Mouse (Mus musculus) neural tube, embryonic 14.5 days (tissue): ENCODE results near the gene Nckap5. TPM values are rescaled to one million over a fixed set of nuclear protein-coding genes. Genes with fewer than 3 reads are reported as not detected.

Experiments used
- ATAC-seq: fragments of 200-750 bp; cut with Nextera tagmentation; 2 replicates; pipeline ENCODE4 v1.8.0; 2017; ENCODE audit warnings: low read depth, mild to moderate bottlenecking, moderate TSS enrichment, moderate library complexity
- H3K27ac ChIP-seq: fragments of 300-500 bp; sonication (generic); 2 replicates; pipeline ENCODE4 v1.5.1; 2014; ENCODE audit warnings: low read depth, mild to moderate bottlenecking, control low read depth, low read length, moderate library complexity, mixed read lengths
- H3K27me3 ChIP-seq: fragments of 300-500 bp; sonication (generic); 2 replicates; pipeline ENCODE4 v1.6.1; 2014; ENCODE audit warnings: low read length; ENCODE audit not compliant: control insufficient read depth, insufficient read depth
- H3K36me3 ChIP-seq: fragments of 300-500 bp; sonication (generic); 2 replicates; pipeline ENCODE4 v1.6.1; 2014; ENCODE audit warnings: low read length, mixed read lengths; ENCODE audit not compliant: control insufficient read depth, insufficient read depth
- H3K4me1 ChIP-seq: fragments of 300-500 bp; sonication (generic); 2 replicates; pipeline ENCODE4 v1.6.1; 2014; ENCODE audit warnings: low read length; ENCODE audit not compliant: control insufficient read depth, insufficient read depth
- H3K4me2 ChIP-seq: fragments of 300-500 bp; sonication (generic); 2 replicates; pipeline ENCODE4 v1.6.1; 2014; ENCODE audit warnings: mild to moderate bottlenecking, low read depth, low read length, control low read depth
- H3K4me3 ChIP-seq: fragments of 300-500 bp; sonication (generic); 2 replicates; pipeline ENCODE4 v1.5.1; 2014; ENCODE audit warnings: low read depth, low read length, control low read depth, mixed read lengths
- H3K9ac ChIP-seq: fragments of 300-500 bp; sonication (generic); replicated peaks from 2 replicates; pipeline ENCODE4 v1.6.1; 2014; ENCODE audit warnings: low read depth, mild to moderate bottlenecking, control low read depth, low read length, mixed read lengths
- H3K9me3 ChIP-seq: fragments of 300-500 bp; sonication (generic); 2 replicates; pipeline ENCODE4 v1.6.1; 2016; ENCODE audit warnings: low read length; ENCODE audit not compliant: control insufficient read depth
- WGBS: fragments of 180-500 bp; shearing (Covaris S2); extraction: QIAGEN DNeasy Blood & Tissue Kit; methylation state at CpG from one replicate; pipeline ENCODE4 v1.1.7; 2014; 5-methylcytosine and 5-hydroxymethylcytosine counted together
- polyA plus RNA-seq: library from polyadenylated mRNA; unstranded; fragments of >200 nt; fragmentation: Nextera tagmentation; extraction: Ambion mirVana; gene quantifications from 2 replicates; pipeline ENCODE4 v1.2.1, GENCODE M21; 2014

Nckap5 gene
- polyA plus RNA-seq, 1 experiment from 2014 or later: 19.0 TPM

GRCm38 (mm10) chr1:126481459-126482228, 349.0 kb downstream of the Nckap5 start:
- no peaks in the 10 kb centered on the region for H3K27me3 ChIP-seq

GRCm38 (mm10) chr1:126473044-126473443, 357.6 kb downstream of the Nckap5 start:
- H3K4me3 ChIP-seq: no peak overlapping the region
- no peaks in the 10 kb centered on the region for H3K36me3 ChIP-seq
- WGBS: 88% methylated on average over 5 of the region's 5 CpGs
- H3K27ac ChIP-seq: no peak overlapping the region
- H3K9ac ChIP-seq: no peak overlapping the region
- H3K4me1 ChIP-seq: no peaks in the 10 kb centered on the region; the same call in 1 of the 2 replicates
- H3K4me2 ChIP-seq: no peak overlapping the region
- H3K27me3 ChIP-seq: no peaks in the 10 kb centered on the region
- H3K9me3 ChIP-seq: no peaks in the 10 kb centered on the region
- no peak for ATAC-seq

More at GRCm38 (mm10) chr1:126481459-126482228, 349.0 kb downstream of the Nckap5 start:
- no peak for ATAC-seq
- H3K27ac ChIP-seq: no peak overlapping the region
- no peaks in the 10 kb centered on the region for H3K36me3 ChIP-seq
- no peaks in the 10 kb centered on the region for H3K9me3 ChIP-seq
- no peak overlapping the region for H3K4me2 ChIP-seq
- H3K9ac ChIP-seq: no peak overlapping the region
- 85% methylated on average over 7 of the region's 7 CpGs for WGBS
- H3K4me1 ChIP-seq: no peaks in the 10 kb centered on the region
- H3K4me3 ChIP-seq: no peak overlapping the region

- no peak overlapping the region for H3K27ac ChIP-seq
Measured at GRCm38 (mm10) chr1:126471419-126471818, 359.2 kb downstream of the Nckap5 start.

DNA sequence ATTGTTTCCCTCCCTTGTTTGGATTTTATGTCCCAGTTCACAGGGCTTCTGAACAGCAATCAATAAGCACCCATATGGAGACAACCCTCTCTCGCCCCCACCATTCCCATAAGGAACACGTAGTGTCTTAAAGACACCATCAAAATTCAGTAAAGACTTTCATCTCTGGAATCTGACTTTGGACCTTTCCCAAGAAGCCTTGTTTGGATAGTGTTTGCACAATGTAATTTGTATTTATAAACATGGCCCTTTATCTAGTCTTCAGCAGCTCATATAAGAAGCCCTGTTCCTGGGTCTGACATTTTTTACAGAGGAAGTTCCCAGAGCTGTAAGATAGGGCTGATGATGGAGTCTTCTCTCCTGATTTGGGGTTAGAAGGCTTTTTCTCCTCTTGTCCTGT, 359.7 kb downstream of the Nckap5 start:
- WGBS: 60% methylated on average over 2 of the region's 2 CpGs
- Histone ChIP-seq H3K36me3 (no peaks in the 10 kb centered on the region), H3K9me3 (no peaks in the 10 kb centered on the region), H3K4me1 (no peaks in the 10 kb centered on the region; the same call in 1 of the 2 replicates), H3K9ac (no peak overlapping the region), H3K4me3 (no peak overlapping the region), H3K27me3 (no peaks in the 10 kb centered on the region), H3K4me2 (no peak overlapping the region), H3K27ac (no peak overlapping the region)
- ATAC-seq: no peak

More at GRCm38 (mm10) chr1:126471419-126471818, 359.2 kb downstream of the Nckap5 start:
- no peaks in the 10 kb centered on the region for H3K27me3 ChIP-seq
- no peaks in the 10 kb centered on the region; the same call in 1 of the 2 replicates for H3K4me1 ChIP-seq
- H3K9ac ChIP-seq: no peak overlapping the region
- no peak overlapping the region for H3K4me2 ChIP-seq
- H3K36me3 ChIP-seq: no peaks in the 10 kb centered on the region
- WGBS: 50% methylated on average over 2 of the region's 2 CpGs
- H3K9me3 ChIP-seq: no peaks in the 10 kb centered on the region
- no peak for ATAC-seq
- H3K4me3 ChIP-seq: no peak overlapping the region

DNA sequence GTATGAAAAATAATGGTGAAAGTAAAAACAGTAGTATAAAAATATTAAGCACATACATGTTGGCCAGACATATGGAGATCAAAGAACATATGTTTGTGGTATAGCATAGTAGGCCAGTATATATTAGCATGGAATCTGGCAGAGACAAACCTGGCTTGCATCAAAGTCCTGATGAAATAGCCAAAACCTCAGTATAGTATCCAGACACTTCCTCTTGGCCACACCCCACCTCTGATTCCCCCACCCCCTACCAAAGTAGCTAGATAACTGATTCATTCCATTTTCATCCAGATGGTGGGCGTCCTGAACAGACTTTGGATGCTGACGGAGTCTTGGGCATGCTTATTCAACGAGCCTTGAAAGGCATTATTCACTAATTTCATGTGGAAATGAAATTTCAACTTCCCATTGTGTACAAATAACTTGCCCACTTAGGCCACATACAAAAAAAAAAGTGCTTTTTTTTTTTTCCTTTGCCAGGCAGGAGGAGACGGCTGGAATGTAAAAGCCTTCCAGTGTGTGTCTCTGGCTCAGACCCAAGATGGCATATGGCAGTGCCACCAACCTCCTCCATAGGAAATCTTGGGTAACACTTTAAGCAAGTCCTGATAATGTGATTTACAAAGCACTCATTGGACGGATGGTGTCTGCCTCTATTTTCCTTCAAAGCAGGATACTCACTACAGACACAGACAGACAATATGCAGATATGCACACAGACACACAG, 360.6 kb downstream of the Nckap5 start:
- Histone ChIP-seq H3K9me3 (no peaks in the 10 kb centered on the region), H3K27me3 (no peaks in the 10 kb centered on the region), H3K36me3 (no peaks in the 10 kb centered on the region), H3K4me3 (no peak overlapping the region), H3K9ac (no peak overlapping the region), H3K27ac (no peak overlapping the region), H3K4me1 (no peaks in the 10 kb centered on the region; the same call in 1 of the 2 replicates), H3K4me2 (no peak overlapping the region)
- no peak for ATAC-seq
- WGBS: 43% methylated on average over 5 of the region's 5 CpGs

DNA sequence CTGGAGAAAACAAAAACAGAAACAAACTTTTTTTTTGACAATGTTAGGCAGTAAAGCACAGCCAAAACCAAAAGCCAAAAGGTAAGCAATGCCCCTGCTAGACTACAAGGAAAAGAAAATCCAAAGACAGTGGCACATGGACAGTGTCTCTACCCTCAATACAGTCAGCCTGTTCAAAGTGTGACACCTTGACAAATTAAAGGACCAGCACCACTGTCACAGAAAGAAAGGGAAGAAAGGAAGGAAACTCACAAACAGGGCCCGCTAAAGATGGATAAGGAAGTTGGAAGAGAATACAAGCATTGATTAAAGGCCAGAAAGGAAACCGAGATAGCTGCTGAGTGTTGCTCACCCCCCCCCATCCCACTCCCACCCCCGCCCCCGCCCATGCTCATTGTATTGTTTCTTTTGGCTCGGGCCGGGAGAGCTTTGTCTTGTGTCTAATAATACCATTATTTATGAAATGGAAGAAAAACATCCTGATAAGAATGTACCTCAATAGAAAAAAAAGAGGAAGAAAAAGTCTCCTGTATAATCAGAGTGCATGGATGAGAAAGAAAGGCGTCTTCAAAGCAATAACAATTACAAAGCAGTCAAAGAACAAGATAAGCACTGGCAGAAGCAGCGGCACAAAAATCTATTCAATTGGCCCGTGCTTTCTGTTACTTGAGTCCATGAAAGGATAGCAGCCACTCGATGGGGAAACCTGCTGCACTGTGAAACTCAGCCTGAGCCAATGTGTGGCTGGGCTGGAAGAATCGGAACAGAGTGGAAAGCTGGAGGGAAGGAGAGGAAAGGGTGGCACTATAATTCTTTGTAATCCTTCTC, 368.9 kb downstream of the Nckap5 start:
- Histone ChIP-seq H3K27me3 (no peaks in the 10 kb centered on the region), H3K9ac (no peak overlapping the region), H3K36me3 (no peaks in the 10 kb centered on the region), H3K9me3 (no peaks in the 10 kb centered on the region), H3K4me1 (0 out of 2 replicates have a peak, but pooled peaks cover 3% of the 10 kb centered on the region), H3K4me2 (no peak overlapping the region), H3K27ac (no peak overlapping the region), H3K4me3 (no peak overlapping the region)
- WGBS: 28% methylated on average over 11 of the region's 11 CpGs
- ATAC-seq: no peak

GRCm38 (mm10) chr1:126457739-126458138, 372.9 kb downstream of the Nckap5 start:
- no peaks in the 10 kb centered on the region for H3K36me3 ChIP-seq
- 0 out of 2 replicates have a peak, but pooled peaks cover 6% of the 10 kb centered on the region for H3K4me1 ChIP-seq
- no peak for ATAC-seq
- H3K9ac ChIP-seq: no peak overlapping the region
- WGBS: 77% methylated on average over 1 of the region's 1 CpGs
- H3K4me2 ChIP-seq: no peak overlapping the region
- H3K9me3 ChIP-seq: no peaks in the 10 kb centered on the region
- H3K27ac ChIP-seq: no peak overlapping the region
- H3K27me3 ChIP-seq: no peaks in the 10 kb centered on the region
- H3K4me3 ChIP-seq: no peak overlapping the region

DNA sequence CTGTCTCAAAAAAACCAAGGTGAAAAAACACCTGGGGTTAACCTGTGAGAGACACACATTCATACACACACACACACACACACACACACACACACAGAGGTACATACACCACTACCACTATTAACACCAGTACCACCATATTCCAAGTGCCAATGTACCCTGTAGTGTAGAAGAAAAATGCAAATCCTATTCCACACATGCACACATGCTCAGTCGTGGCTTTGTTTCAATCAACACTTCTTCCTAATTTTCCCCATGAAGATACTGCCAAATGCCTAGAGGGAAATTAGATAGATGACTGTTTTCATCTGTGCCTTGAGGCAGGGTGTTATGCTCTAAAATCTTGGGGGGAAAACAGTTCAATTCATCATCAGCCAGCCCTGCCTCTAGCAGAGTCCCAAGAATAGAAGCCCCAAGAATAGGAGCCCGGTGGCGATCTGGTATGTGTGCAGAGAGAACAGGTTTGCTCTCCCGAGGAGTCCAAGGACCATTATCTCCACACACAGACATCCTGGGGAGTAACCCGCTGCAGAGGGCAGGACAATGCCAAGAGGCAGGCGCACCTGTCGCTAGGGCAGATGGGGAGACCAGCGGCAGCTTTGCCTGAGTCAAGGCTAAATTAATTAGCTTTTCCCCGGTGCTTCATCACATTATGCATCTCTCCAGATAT, 376.0 kb downstream of the Nckap5 start:
- WGBS: 42% methylated on average over 9 of the region's 9 CpGs
- H3K36me3 ChIP-seq: no peaks in the 10 kb centered on the region
- peak; percentile 56; the same call in 1 of the 2 replicates for ATAC-seq
- no peak overlapping the region for H3K4me2 ChIP-seq
- no peak overlapping the region for H3K9ac ChIP-seq
- no peak overlapping the region for H3K27ac ChIP-seq
- peaks cover 6% of the 10 kb centered on the region; the same call in 1 of the 2 replicates for H3K4me1 ChIP-seq
- H3K9me3 ChIP-seq: no peaks in the 10 kb centered on the region
- H3K27me3 ChIP-seq: no peaks in the 10 kb centered on the region
- H3K4me3 ChIP-seq: no peak overlapping the region
